Mouse (Mus musculus) ES-Bruce4 (cell line): ENCODE results near the gene Lpin2. TPM values are rescaled to one million over a fixed set of nuclear protein-coding genes. Genes with fewer than 3 reads are reported as not detected.

Experiments used
- H3K27ac ChIP-seq: 2 replicates; pipeline ENCODE4 v1.5.1; 2012; ENCODE audit warnings: low read length, inconsistent platforms; ENCODE audit not compliant: insufficient read depth
- H3K27me3 ChIP-seq: 2 replicates; pipeline ENCODE4 v1.6.1; 2012; ENCODE audit warnings: mild to moderate bottlenecking, low read length, inconsistent platforms; ENCODE audit not compliant: control insufficient read depth, poor library complexity, insufficient read depth, severe bottlenecking
- H3K36me3 ChIP-seq: 2 replicates; pipeline ENCODE4 v1.6.1; 2012; ENCODE audit warnings: inconsistent platforms, mild to moderate bottlenecking, low read length, moderate library complexity; ENCODE audit not compliant: control insufficient read depth, poor library complexity, insufficient read depth, severe bottlenecking
- H3K4me1 ChIP-seq: one replicate; pipeline ENCODE4 v1.8.1; 2011; ENCODE audit warnings: low read length; ENCODE audit not compliant: control insufficient read depth, insufficient read depth
- H3K4me3 ChIP-seq: 2 replicates; pipeline ENCODE4 v1.5.1; 2011; ENCODE audit warnings: low read depth, mild to moderate bottlenecking, low read length
- H3K9ac ChIP-seq: 2 replicates; pipeline ENCODE4 v1.6.1; 2012; ENCODE audit warnings: low read depth, mild to moderate bottlenecking, inconsistent platforms; ENCODE audit not compliant: poor library complexity, severe bottlenecking
- H3K9me3 ChIP-seq: replicated peaks from 2 replicates; pipeline ENCODE4 v1.6.1; 2012; ENCODE audit warnings: mild to moderate bottlenecking, low read length, inconsistent platforms; ENCODE audit not compliant: control insufficient read depth, poor library complexity, insufficient read depth, severe bottlenecking
- CTCF ChIP-seq: IDR thresholded peaks from one replicate; pipeline ENCODE4 v1.8.1; 2011; ENCODE audit warnings: low read depth, low read length
- EP300 ChIP-seq: IDR thresholded peaks from 2 replicates; pipeline ENCODE4 v1.6.1; 2011; ENCODE audit warnings: low read depth, low read length; ENCODE audit not compliant: insufficient read depth
- POLR2A ChIP-seq: IDR thresholded peaks from one replicate; pipeline ENCODE4 v1.8.1; 2011; ENCODE audit warnings: low read length; ENCODE audit not compliant: insufficient read depth
- polyA plus RNA-seq: library from polyadenylated mRNA; stranded (reverse); fragments of >200 nt; gene quantifications from 2 replicates; pipeline ENCODE4 v1.2.4, GENCODE M21; 2011; ENCODE audit warnings: low read depth; ENCODE audit not compliant: missing spikeins, insufficient read depth, insufficient read length

Lpin2 gene
- polyA plus RNA-seq, 1 experiment = 19.2 TPM

DNA sequence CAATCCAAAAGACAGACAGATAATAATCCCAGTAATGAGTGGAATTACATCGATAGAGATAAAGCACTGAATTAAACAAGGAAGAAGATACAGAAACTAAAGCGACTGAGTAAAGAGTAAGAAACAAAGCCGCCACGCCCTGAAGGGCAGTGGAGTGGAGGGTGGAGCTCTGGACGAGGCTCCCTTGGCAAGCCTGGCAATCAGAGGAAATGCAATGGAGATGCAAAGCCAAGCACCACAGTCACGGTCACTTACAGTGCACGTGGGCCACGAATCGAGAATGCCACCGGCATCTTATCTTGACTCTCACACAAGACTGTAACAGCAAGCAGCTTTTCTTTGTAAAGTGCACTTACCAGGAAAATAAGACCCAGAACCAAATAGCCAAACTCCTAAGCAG is 94.4 kb downstream of the Lpin2 start:
- H3K9ac ChIP-seq = no peak overlapping the region
- H3K36me3 ChIP-seq = no peaks in the 10 kb centered on the region
- no peak overlapping the region for H3K4me3 ChIP-seq
- no peaks in the 10 kb centered on the region for H3K27me3 ChIP-seq
- H3K9me3 ChIP-seq = no peaks in the 10 kb centered on the region
- H3K27ac ChIP-seq = no peak overlapping the region
- TF ChIP-seq CTCF (no peak), EP300 (no peak), POLR2A (no peak)
- H3K4me1 ChIP-seq = no peaks in the 10 kb centered on the region

DNA sequence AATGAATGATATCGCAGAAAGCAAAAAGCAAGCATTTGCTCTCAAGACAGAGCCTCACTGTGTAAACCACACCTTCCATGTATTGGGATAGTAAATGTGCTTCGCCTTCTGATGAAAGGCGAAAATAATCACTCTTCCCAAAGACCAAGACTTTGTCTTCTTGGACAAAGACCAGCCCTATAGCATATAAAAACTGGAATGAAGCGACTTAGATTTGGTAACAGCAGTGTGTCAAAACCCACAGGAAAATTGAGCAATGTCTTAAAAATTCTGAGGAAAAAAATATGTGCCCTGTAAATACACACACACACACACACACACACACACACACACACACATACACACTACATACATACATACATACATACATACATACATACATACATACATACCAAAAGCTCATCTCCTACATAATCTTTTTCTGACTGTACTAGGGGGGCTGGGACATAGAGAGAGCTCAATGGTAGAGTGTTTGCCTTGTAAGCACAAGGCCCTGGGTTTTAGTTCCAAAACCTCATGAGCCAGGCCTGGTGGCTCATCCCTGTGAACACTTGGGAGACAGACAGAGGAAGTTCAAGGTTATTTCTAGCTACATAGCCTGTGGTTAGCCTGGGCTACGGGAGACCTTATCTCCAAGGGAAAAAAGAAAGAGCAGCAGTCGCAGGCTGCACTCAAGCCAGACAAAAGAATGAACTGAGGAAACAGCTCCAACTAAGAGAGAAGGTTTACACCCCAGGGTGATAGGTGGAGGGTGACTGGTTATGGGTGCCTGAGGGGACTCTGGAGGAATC is 95.5 kb downstream of the Lpin2 start:
- no peaks in the 10 kb centered on the region for H3K36me3 ChIP-seq
- no peaks in the 10 kb centered on the region for H3K9me3 ChIP-seq
- H3K4me1 ChIP-seq = no peaks in the 10 kb centered on the region

DNA sequence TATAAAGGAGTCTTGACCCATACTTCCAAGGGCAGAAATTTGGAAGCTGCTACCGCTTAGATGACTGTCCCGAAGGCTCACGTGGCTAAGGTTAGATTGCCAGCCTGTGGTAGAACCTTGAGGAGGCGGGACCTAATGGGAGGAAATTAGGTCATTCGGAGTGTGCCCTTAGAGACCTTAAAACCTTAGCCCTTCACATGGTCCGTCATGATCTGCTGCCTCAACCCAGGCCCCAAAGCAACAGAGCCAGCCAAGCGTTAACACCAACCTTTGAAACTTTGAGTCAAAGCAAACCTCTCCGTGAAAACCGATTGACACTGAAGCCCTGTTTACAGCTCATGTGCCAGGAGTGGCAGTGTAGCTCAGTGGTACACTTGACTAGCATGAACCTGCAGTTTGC is 100.4 kb downstream of the Lpin2 start:
- Histone ChIP-seq H3K4me1 (no peaks in the 10 kb centered on the region), H3K9me3 (no peaks in the 10 kb centered on the region), H3K27me3 (no peaks in the 10 kb centered on the region), H3K4me3 (no peak overlapping the region), H3K27ac (no peak overlapping the region), H3K36me3 (no peaks in the 10 kb centered on the region), H3K9ac (no peak overlapping the region)
- TF ChIP-seq CTCF = no peak
- no peak for TF ChIP-seq POLR2A
- no peak for TF ChIP-seq EP300

More for the DNA sequence above, 95.5 kb downstream of the Lpin2 start:
- Histone ChIP-seq H3K27me3 (no peaks in the 10 kb centered on the region), H3K27ac (no peak overlapping the region), H3K9ac (no peak overlapping the region), H3K4me3 (no peak overlapping the region)
- TF ChIP-seq EP300 = no peak
- no peak for TF ChIP-seq POLR2A
- TF ChIP-seq CTCF = no peak

DNA sequence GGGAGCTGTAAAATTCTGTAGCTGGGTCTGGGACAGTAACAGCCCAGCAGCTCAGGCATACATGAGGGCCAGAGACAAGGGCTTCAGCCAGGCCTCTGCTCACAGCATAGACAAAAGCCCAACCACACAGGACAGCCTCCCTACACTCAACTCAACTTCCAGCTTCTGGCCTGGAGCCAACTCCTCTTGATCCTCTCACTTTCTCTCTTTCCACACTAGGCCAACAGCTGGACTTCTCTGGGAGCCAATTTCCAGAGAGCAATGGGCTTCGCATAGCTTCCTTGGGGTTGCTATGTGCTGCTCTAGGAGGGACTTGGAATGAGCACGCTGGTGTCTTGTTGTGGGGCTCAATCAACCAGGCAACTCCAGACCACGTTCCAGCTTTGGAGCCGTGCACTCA is 100.9 kb downstream of the Lpin2 start:
- H3K27ac ChIP-seq = no peak overlapping the region
- no peak overlapping the region for H3K9ac ChIP-seq
- no peak overlapping the region for H3K4me3 ChIP-seq
- no peaks in the 10 kb centered on the region for H3K9me3 ChIP-seq
- H3K36me3 ChIP-seq = no peaks in the 10 kb centered on the region
- TF ChIP-seq POLR2A (no peak), EP300 (no peak), CTCF (no peak)
- no peaks in the 10 kb centered on the region for H3K27me3 ChIP-seq
- no peaks in the 10 kb centered on the region for H3K4me1 ChIP-seq

DNA sequence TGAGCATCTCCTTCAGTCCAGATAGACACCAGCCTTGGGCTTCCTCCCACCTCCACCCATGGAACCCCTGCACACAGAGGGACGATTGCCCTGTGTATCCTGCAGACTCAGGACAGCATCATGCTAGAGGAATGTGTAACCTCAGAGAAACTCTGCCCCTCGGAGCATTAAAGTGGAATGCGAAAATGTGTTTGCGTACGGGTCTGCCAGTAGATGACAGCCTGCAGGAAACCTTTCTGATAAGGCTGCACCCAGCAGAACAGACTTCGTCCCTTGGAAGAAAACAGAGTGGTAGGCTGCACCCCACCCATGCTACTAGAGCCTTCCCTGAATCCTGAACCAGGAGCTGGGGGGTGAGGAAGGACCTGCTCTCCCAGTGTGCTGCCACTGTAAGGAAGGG is 102.5 kb downstream of the Lpin2 start:
- no peak overlapping the region for H3K4me3 ChIP-seq
- no peaks in the 10 kb centered on the region for H3K4me1 ChIP-seq
- TF ChIP-seq EP300 = no peak
- TF ChIP-seq CTCF = no peak
- TF ChIP-seq POLR2A = no peak

DNA sequence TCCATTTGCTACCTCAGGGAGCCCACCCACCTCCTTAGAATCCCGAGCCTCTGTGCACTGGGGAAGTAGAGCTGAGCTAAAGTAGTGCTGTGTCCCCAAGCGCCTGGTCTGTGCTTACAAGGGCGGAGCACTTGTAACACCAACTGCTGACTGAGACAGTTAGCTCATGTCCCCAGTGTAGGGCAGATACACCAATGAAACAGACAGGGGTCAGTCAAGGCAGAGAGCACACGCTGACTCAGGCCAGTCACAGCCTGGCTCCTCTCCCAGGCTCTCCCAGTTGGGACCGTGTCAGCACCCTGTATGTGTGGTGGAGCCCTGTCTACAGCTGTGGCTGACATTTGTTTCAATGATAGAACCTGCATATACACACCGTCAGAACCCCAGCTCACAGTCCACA is 103.6 kb downstream of the Lpin2 start:
- Histone ChIP-seq H3K36me3 (no peaks in the 10 kb centered on the region), H3K9ac (no peak overlapping the region), H3K27me3 (no peaks in the 10 kb centered on the region), H3K9me3 (no peaks in the 10 kb centered on the region), H3K27ac (no peak overlapping the region), H3K4me1 (no peaks in the 10 kb centered on the region), H3K4me3 (no peak overlapping the region)
- TF ChIP-seq EP300 = no peak
- no peak for TF ChIP-seq POLR2A
- TF ChIP-seq CTCF = no peak

More for the DNA sequence above, 102.5 kb downstream of the Lpin2 start:
- Histone ChIP-seq H3K27ac (no peak overlapping the region), H3K9ac (no peak overlapping the region), H3K36me3 (no peaks in the 10 kb centered on the region), H3K27me3 (no peaks in the 10 kb centered on the region), H3K9me3 (no peaks in the 10 kb centered on the region)
